Mouse (Mus musculus) forebrain, embryonic 16.5 days (tissue): ENCODE results near the gene Anks1b. TPM values are rescaled to one million over a fixed set of nuclear protein-coding genes. Genes with fewer than 3 reads are reported as not detected.

Experiments used
- ATAC-seq: fragments of 200-750 bp; cut with Nextera tagmentation; 2 replicates; pipeline ENCODE4 v1.8.0; 2017; ENCODE audit warnings: mild to moderate bottlenecking, moderate library complexity
- H3K27ac ChIP-seq: fragments of 300-500 bp; sonication (generic); 2 replicates; pipeline ENCODE4 v1.5.1; 2014; ENCODE audit warnings: low read length, control low read depth
- H3K27me3 ChIP-seq: fragments of 300-500 bp; sonication (generic); replicated peaks from 2 replicates; pipeline ENCODE4 v1.6.1; 2014; ENCODE audit warnings: low read length; ENCODE audit not compliant: control insufficient read depth, insufficient read depth
- H3K36me3 ChIP-seq: fragments of 300-500 bp; sonication (generic); 2 replicates; pipeline ENCODE4 v1.6.1; 2014; ENCODE audit not compliant: control insufficient read depth, insufficient read depth
- H3K4me1 ChIP-seq: fragments of 300-500 bp; sonication (generic); replicated peaks from 2 replicates; pipeline ENCODE4 v1.6.1; 2014; ENCODE audit warnings: low read length; ENCODE audit not compliant: control insufficient read depth, insufficient read depth
- H3K4me2 ChIP-seq: fragments of 300-500 bp; sonication (generic); 2 replicates; pipeline ENCODE4 v1.6.1; 2014; ENCODE audit warnings: mild to moderate bottlenecking, low read length, control low read depth
- H3K4me3 ChIP-seq: fragments of 300-500 bp; sonication (generic); replicated peaks from 2 replicates; pipeline ENCODE4 v1.5.1; 2014; ENCODE audit warnings: mild to moderate bottlenecking, low read length, control low read depth
- H3K9ac ChIP-seq: fragments of 300-500 bp; sonication (generic); replicated peaks from 2 replicates; pipeline ENCODE4 v1.6.1; 2014; ENCODE audit warnings: low read depth, low read length, control low read depth
- H3K9me3 ChIP-seq: fragments of 300-500 bp; sonication (generic); 2 replicates; pipeline ENCODE4 v1.6.1; 2016; ENCODE audit warnings: low read length; ENCODE audit not compliant: control insufficient read depth
- WGBS: fragments of 180-500 bp; shearing (Covaris S2); extraction: QIAGEN DNeasy Blood & Tissue Kit; methylation state at CpG from one replicate; pipeline ENCODE4 v1.1.7; 2014; 5-methylcytosine and 5-hydroxymethylcytosine counted together
- polyA plus RNA-seq: library from polyadenylated mRNA; unstranded; fragments of >200 nt; fragmentation: Nextera tagmentation; extraction: Ambion mirVana; gene quantifications from 2 replicates; pipeline ENCODE4 v1.2.1, GENCODE M21; 2015

Gene Anks1b
- polyA plus RNA-seq, 1 experiment from 2014 or later: 84.4 TPM

DNA sequence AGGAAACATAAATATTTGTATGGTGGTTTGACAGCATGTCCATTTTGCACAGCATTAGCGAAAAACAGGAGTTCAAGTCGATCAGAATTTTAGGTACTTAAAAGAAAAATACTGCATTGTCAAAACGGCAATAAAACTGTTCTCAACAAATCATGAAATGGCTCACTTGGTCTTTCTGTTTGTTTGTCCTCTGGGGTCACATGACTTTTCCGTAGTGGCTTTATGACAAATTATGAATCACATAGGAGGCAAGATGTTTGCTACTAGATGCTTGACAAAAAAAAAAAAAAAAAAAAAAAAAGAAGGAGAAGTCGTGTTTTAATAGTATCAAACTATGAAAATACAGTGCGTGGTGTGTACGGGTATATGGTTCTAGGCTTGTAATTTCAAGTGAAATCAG is 495.7 kb downstream of the Anks1b start:
- WGBS: 96% methylated on average over 7 of the region's 7 CpGs

DNA sequence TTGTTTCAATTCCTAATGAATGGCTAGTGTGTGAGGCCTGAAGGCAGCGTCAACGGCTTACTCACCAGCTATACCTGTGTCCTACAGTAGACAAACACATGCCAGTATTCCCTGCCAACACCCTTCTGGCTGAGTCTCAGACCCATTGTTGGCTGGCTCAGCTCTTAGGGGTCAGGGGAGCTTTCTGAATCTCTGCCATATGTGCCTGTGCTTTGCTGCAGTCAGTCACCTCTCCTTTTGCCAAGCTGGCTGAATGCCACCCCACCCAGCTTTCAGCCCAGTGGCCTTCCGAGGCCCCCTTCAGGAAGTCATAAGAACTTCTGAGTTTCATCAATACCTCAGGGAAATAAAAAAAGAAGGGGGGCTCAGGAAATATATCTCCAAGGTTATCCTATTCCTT is 497.4 kb downstream of the Anks1b start:
- Histone ChIP-seq H3K4me1 (no peaks in the 10 kb centered on the region), H3K4me2 (no peak overlapping the region), H3K4me3 (no peak overlapping the region), H3K27me3 (no peaks in the 10 kb centered on the region), H3K27ac (no peak overlapping the region), H3K36me3 (no peaks in the 10 kb centered on the region), H3K9me3 (no peaks in the 10 kb centered on the region), H3K9ac (no peak overlapping the region)
- WGBS: 63% methylated on average over 3 of the region's 3 CpGs
- ATAC-seq: no peak

More for the DNA sequence above, 495.7 kb downstream of the Anks1b start:
- H3K9ac ChIP-seq: no peak overlapping the region
- H3K4me3 ChIP-seq: no peak overlapping the region
- no peak for ATAC-seq
- no peaks in the 10 kb centered on the region for H3K4me1 ChIP-seq
- H3K36me3 ChIP-seq: no peaks in the 10 kb centered on the region
- H3K9me3 ChIP-seq: no peaks in the 10 kb centered on the region
- no peak overlapping the region for H3K27ac ChIP-seq
- H3K4me2 ChIP-seq: no peak overlapping the region
- no peaks in the 10 kb centered on the region for H3K27me3 ChIP-seq

DNA sequence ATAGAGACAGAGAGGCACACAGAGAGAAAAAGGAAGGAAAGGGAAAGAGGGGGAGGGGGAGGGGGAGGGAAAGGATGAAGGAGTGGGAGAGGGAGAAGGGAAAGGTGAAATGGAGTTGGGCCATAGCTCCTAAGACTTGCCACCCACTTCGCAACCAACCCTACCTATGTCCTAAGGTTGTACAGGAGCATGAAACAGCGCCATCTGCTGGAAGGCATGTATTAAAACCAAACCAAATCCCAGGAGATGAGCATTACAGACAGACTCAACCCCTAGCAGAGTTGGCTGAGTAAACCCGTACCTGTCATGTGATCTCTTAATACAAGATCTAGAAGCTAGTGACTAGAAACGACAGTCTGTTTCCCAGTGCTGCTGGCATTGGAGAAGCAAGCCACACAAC is 500.2 kb downstream of the Anks1b start:
- Histone ChIP-seq H3K27ac (no peak overlapping the region), H3K36me3 (no peaks in the 10 kb centered on the region), H3K4me3 (no peak overlapping the region), H3K4me1 (no peaks in the 10 kb centered on the region), H3K9ac (no peak overlapping the region), H3K4me2 (no peak overlapping the region), H3K27me3 (no peaks in the 10 kb centered on the region), H3K9me3 (no peaks in the 10 kb centered on the region)
- no peak; the same call in 1 of the 2 replicates for ATAC-seq
- 37% methylated on average over 4 of the region's 4 CpGs for WGBS

DNA sequence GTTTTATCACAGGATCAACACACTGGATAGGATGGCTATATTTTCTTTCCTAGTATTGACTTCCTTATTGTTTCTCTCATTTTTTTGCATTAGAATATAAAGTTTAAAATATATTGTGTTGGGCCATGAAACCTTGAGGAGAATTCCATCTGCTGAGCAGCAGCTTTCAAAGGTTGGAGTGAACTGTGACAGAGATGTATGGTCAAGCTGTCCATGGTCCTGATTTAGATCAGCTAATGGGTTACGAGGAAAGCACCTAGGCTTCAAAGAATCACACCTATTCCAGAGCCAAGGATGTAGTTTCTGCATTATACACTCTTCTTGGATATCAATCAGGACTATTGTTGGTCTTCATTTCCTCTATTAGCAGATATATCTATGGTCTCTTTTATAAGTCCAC is 503.3 kb downstream of the Anks1b start:
- WGBS: 63% methylated on average over 1 of the region's 1 CpGs
- Histone ChIP-seq H3K4me2 (no peak overlapping the region), H3K4me3 (no peak overlapping the region), H3K27ac (no peak overlapping the region), H3K9ac (no peak overlapping the region), H3K4me1 (no peaks in the 10 kb centered on the region), H3K9me3 (no peaks in the 10 kb centered on the region), H3K36me3 (no peaks in the 10 kb centered on the region), H3K27me3 (no peaks in the 10 kb centered on the region)
- ATAC-seq: no peak

DNA sequence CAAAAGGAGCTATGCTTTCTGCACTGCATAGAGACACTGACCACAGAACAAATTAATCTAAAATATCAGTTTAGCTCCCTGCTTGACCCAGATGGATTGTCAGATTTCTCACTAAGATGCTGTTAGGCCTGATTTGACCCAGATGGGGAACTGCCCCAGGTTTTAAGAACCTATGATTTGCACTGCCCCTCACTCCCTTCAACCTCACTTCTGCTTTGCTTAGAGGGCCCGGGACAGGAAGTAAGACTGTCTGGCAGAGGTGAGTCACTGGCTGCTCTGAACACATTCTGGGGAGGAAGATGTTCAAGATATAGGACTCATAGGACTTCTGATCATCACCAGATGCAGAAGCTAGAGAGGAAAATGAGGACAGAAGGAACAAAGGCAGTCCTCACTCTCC is 506.8 kb downstream of the Anks1b start:
- no peaks in the 10 kb centered on the region for H3K4me1 ChIP-seq
- H3K27ac ChIP-seq: no peak overlapping the region
- H3K9ac ChIP-seq: no peak overlapping the region
- no peak overlapping the region for H3K4me2 ChIP-seq
- no peak overlapping the region for H3K4me3 ChIP-seq
- no peak for ATAC-seq
- no peaks in the 10 kb centered on the region for H3K9me3 ChIP-seq
- no peaks in the 10 kb centered on the region for H3K36me3 ChIP-seq
- no peaks in the 10 kb centered on the region for H3K27me3 ChIP-seq
- WGBS: 81% methylated on average over 1 of the region's 1 CpGs

DNA sequence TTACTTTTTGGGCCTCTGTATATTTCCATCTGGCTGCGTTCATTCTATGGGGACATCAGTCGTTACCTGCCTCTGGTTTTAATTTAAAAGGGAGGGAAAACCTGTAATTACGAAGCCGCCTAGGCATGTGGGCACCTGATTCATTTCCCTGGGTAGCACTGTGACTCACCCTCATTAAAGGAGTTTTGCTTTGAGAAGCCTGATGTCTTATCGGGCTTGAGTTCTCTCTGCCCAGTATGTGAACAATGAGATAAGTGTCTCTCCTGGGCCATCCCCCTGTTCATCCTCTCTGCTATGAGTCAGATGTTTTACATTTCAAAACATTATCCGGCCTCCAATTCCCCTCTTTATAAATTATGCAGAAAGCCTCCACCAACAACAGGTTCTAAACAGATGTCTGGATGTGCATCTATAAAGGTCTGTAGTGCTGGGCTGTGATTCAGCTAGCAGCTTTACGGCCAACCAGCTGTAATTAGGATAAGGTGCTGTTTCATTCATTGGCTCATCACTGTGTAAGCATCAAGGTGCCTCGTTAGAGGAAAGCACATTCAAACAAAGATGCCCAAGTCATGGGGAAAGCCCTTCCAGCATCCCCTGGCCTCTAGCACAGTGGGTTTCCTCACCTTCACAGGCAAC is 507.5 kb downstream of the Anks1b start:
- no peaks in the 10 kb centered on the region for H3K4me1 ChIP-seq
- ATAC-seq: peak; percentile 36; the same call in 1 of the 2 replicates
- WGBS: 30% methylated on average over 8 of the region's 8 CpGs
- H3K4me2 ChIP-seq: no peak overlapping the region
- no peak overlapping the region for H3K27ac ChIP-seq
- no peak overlapping the region for H3K9ac ChIP-seq
- H3K36me3 ChIP-seq: no peaks in the 10 kb centered on the region
- H3K4me3 ChIP-seq: no peak overlapping the region
- no peaks in the 10 kb centered on the region for H3K27me3 ChIP-seq
- H3K9me3 ChIP-seq: no peaks in the 10 kb centered on the region

DNA sequence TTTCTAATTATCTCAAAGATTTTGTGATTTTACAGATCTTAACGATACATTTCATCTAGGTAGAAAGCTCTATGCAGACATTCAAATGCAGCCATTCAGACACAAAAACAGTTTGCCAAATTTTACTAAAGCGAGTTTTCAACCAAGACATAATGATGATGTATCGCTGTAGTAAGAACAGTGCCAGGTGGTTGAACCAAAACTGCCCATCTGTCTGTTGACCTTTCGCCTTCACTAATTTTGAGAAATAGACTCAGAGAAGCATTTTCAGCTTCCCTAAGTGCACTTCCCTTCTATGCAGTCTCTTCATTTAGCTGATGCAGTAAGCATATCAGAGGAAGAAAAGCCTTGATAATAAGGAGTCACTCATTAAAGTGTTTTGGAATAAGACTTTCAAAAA is 527.1 kb downstream of the Anks1b start:
- Histone ChIP-seq H3K9me3 (no peaks in the 10 kb centered on the region), H3K36me3 (no peaks in the 10 kb centered on the region), H3K9ac (no peak overlapping the region), H3K4me2 (no peak overlapping the region), H3K27ac (no peak overlapping the region), H3K27me3 (no peaks in the 10 kb centered on the region), H3K4me1 (no peaks in the 10 kb centered on the region), H3K4me3 (no peak overlapping the region)
- no peak for ATAC-seq
- 72% methylated on average over 4 of the region's 4 CpGs for WGBS

DNA sequence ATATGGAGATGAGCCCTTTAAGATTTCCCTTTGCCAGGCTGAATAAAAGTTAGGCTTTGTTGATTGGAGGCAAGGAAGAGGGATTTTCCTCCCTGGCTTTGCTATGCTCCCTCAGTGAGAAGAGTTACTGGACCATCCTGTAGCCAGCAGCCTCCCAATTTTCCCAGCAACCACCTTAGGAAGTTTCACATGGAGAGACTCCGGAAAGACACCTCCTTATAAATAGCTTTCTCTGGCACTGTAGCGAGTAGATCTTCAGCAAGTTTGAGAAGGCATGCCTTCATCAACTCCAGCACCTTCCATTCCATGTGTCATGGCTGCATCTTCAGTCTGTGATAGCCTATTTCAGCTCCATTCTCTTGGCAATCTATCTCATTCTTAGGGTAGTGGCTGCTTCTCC is 535.2 kb downstream of the Anks1b start:
- Histone ChIP-seq H3K4me3 (no peak overlapping the region), H3K27ac (no peak overlapping the region), H3K9me3 (no peaks in the 10 kb centered on the region), H3K4me1 (no peaks in the 10 kb centered on the region), H3K4me2 (no peak overlapping the region), H3K36me3 (no peaks in the 10 kb centered on the region), H3K27me3 (no peaks in the 10 kb centered on the region), H3K9ac (no peak overlapping the region)
- WGBS: 93% methylated on average over 2 of the region's 2 CpGs
- ATAC-seq: no peak

DNA sequence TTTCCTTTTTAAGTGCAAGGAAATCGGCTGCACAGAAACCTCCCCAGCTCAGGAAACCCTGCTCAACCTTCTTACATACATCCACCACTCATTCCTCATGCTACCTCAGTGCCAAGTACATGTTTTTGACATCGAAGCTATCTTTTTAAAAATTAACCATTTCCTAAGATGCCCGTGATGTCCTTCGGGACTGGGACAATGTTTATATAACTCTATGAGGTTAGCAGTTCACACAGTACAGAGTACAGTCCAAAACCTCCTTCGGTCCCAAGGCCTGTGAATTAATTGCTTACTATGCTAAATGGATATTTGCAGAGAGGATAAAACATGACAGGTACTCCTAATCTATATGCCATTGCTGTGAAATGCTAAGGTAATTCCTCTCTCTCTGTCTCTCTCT is 558.2 kb downstream of the Anks1b start:
- ATAC-seq: no peak
- H3K4me3 ChIP-seq: no peak overlapping the region
- H3K4me1 ChIP-seq: 0 out of 2 replicates have a peak, but pooled peaks cover 6% of the 10 kb centered on the region
- 85% methylated on average over 5 of the region's 5 CpGs for WGBS
- no peaks in the 10 kb centered on the region for H3K36me3 ChIP-seq
- H3K27me3 ChIP-seq: no peaks in the 10 kb centered on the region
- no peak overlapping the region for H3K4me2 ChIP-seq
- no peak overlapping the region for H3K9ac ChIP-seq
- H3K27ac ChIP-seq: no peak overlapping the region
- no peaks in the 10 kb centered on the region for H3K9me3 ChIP-seq

DNA sequence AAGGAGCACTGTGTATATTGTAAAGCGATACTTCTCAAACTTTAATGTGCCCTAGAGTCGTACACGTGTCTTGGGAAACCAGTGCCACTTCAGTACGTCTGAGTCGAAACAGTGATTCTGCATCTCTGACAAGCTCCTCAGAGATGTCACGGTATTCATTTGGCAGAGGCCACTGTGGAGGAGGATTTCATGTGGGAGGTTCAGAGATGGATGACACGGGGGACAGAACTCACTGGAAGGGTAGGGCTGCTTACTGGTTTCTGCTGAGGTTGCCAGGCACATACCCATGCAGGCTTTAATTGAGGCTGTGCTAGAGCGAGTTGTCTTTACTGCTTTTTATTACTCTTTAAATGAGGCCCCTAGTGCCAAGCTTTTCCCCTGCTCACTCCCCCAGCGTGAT is 558.7 kb downstream of the Anks1b start:
- Histone ChIP-seq H3K27ac (no peak overlapping the region; the same call in 1 of the 2 replicates), H3K9ac (no peak overlapping the region), H3K9me3 (no peaks in the 10 kb centered on the region), H3K4me1 (0 out of 2 replicates have a peak, but pooled peaks cover 6% of the 10 kb centered on the region), H3K27me3 (no peaks in the 10 kb centered on the region), H3K36me3 (no peaks in the 10 kb centered on the region), H3K4me2 (peak overlapping the region; percentile 25; the same call in 1 of the 2 replicates), H3K4me3 (no peak overlapping the region)
- no peak; the same call in 1 of the 2 replicates for ATAC-seq
- WGBS: 58% methylated on average over 9 of the region's 9 CpGs
